Mouse (Mus musculus): ENCODE data around the gene Ccl25. TPM values are rescaled to one million over a fixed set of nuclear protein-coding genes. Genes with fewer than 3 reads are reported as not detected.

Ccl25 gene
- 10 to 100 TPM; 13.5 to 21.4 TPM for total RNA-seq (2023)

GRCm38 (mm10) chr8:4324983-4325750 lies at the start of gene Ccl25, which contains the start of gene Elavl1:
TSS of gene Ccl25 (plus strand) at chr8:4325210.
TSS of gene Elavl1 (minus strand) at chr8:4325413.

DNA sequence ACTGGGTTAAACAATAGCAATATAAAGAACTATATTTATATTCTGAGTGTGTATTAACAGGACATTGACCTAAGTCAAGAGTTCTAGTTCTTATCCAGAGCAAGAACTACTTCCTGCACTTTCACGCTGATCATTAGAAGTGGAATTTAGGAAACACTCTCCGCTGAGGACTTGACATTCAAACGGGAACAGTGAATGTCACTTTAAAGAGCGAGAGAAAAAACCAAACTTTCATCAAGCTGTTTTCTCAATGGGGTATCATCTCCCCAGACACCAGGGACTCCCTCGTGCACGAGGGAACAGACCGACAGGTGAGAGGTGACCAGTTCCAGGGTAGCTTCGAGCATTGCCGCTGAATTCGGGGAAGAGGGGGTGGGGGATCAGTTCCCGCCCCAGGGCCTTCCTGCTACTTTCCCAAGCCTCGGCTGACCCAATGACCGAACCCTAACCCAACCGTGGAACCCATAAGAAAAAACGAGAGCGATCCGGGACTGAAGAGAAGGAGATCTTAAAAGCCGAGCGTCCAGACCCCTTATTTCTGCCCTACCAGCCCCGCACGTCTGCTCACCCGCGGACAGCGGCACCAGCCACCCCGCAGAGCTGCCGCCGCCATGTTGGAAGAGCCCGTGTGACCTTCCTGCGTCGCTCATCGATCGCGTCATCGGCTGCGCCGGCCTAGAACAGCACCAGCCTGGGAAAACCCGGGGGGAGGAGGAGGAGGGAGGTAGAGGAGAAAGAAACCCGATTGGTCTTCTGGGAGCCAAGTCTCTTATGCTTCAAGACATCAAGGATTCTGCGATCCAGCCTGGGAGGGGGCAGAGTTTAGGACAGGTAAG lies 49.5 kb upstream of the Ccl25 start, which contains the start of gene Timm44:
Gene Timm44 (minus strand): TSS at position 639 of the 836 bp plus-strand sequence.

Other genes starting within 250 kb of the Ccl25 start
- not detected for gene Cd209f, start 219.4 kb upstream of the Ccl25 start, total RNA-seq (2023)
- gene Cd209g, start 191.1 kb upstream of the Ccl25 start, total RNA-seq (2023): not detected
- gene Evi5l, start 158.6 kb upstream of the Ccl25 start, total RNA-seq (2023): 10 to 100 TPM; 25.0 to 31.1 TPM
- gene Prr36, start 107.8 kb upstream of the Ccl25 start, total RNA-seq (2023): under 1 TPM in 1 of 2 experiments, not detected in 1; 0.18 TPM
- not detected for gene Lrrc8e, start 98.4 kb upstream of the Ccl25 start, total RNA-seq (2023)
- gene Map2k7, start 86.5 kb upstream of the Ccl25 start, total RNA-seq (2023): 100 to 1,000 TPM; 114 to 133 TPM
- gene Gm49320, start 86.3 kb upstream of the Ccl25 start, total RNA-seq (2023): not detected
- 10 to 100 TPM; 18.0 to 30.9 TPM for gene Tgfbr3l, start 77.0 kb upstream of the Ccl25 start, total RNA-seq (2023)
- gene Snapc2, start 72.1 kb upstream of the Ccl25 start, total RNA-seq (2023): 10 to 100 TPM; 15.1 to 15.6 TPM
- gene Ctxn1, start 65.9 kb upstream of the Ccl25 start, total RNA-seq (2023): 1 to 10 TPM in 1 of 2 experiments, under 1 TPM in 1; 0.47 to 1.0 TPM
- gene Timm44, start 49.3 kb upstream of the Ccl25 start, total RNA-seq (2023): 10 to 100 TPM; 86.3 to 94.1 TPM
- 100 to 1,000 TPM; 105 TPM for gene Elavl1, start 203 bp downstream of the Ccl25 start, total RNA-seq (2023)
- 10 to 100 TPM; 44.1 to 49.7 TPM for gene Cers4, start 167.8 kb downstream of the Ccl25 start, total RNA-seq (2023)

Measured in B cell, adult 67 days (primary cell).